Mouse (Mus musculus) neural tube, embryonic 12.5 days (tissue): ENCODE data around the gene Zfp629. TPM values are rescaled to one million over a fixed set of nuclear protein-coding genes. Genes with fewer than 3 reads are reported as not detected.
A peak's percentile ranks its signal among the peaks of the same experiment; 100 is the strongest.
"Not testable (repeated sequence)": the region's sequence is repeated elsewhere in the genome, so short reads cannot be mapped to it uniquely, and the experiment has no call there.

Experiments
- ATAC-seq: fragments of 200-750 bp; cut with Nextera tagmentation; 2 replicates; pipeline ENCODE4 v1.8.0; 2017; ENCODE audit warnings: low read depth, mild to moderate bottlenecking, moderate TSS enrichment, moderate library complexity; ENCODE audit not compliant: low FRiP score
- H3K27ac ChIP-seq: fragments of 300-500 bp; sonication (generic); 2 replicates; pipeline ENCODE4 v1.5.1; 2016
- H3K27me3 ChIP-seq: fragments of 300-500 bp; sonication (generic); replicated peaks from 2 replicates; pipeline ENCODE4 v1.6.1; 2016; ENCODE audit warnings: mild to moderate bottlenecking
- H3K36me3 ChIP-seq: fragments of 300-500 bp; sonication (generic); 2 replicates; pipeline ENCODE4 v1.6.1; 2016; ENCODE audit warnings: mild to moderate bottlenecking
- H3K4me1 ChIP-seq: fragments of 300-500 bp; sonication (generic); 2 replicates; pipeline ENCODE4 v1.6.1; 2016
- H3K4me2 ChIP-seq: fragments of 300-500 bp; sonication (generic); replicated peaks from 2 replicates; pipeline ENCODE4 v1.6.1; 2016; ENCODE audit warnings: mild to moderate bottlenecking
- H3K4me3 ChIP-seq: fragments of 300-500 bp; sonication (generic); 2 replicates; pipeline ENCODE4 v1.5.1; 2016
- H3K9ac ChIP-seq: fragments of 300-500 bp; sonication (generic); 2 replicates; pipeline ENCODE4 v1.6.1; 2016; ENCODE audit warnings: mild to moderate bottlenecking
- H3K9me3 ChIP-seq: fragments of 300-500 bp; sonication (generic); 2 replicates; pipeline ENCODE4 v1.6.1; 2016; ENCODE audit warnings: mild to moderate bottlenecking
- WGBS: fragments of 180-500 bp; shearing (Covaris S2); methylation state at CpG from one replicate; pipeline ENCODE4 v1.1.7; 2016; 5-methylcytosine and 5-hydroxymethylcytosine counted together
- polyA plus RNA-seq: library from polyadenylated mRNA; unstranded; fragments of >200 nt; fragmentation: Nextera tagmentation; extraction: Ambion mirVana; gene quantifications from 2 replicates; pipeline ENCODE4 v1.2.1, GENCODE M21; 2016

The Zfp629 gene
- 31.8 and 35.3 TPM in 2 replicates for polyA plus RNA-seq

DNA sequence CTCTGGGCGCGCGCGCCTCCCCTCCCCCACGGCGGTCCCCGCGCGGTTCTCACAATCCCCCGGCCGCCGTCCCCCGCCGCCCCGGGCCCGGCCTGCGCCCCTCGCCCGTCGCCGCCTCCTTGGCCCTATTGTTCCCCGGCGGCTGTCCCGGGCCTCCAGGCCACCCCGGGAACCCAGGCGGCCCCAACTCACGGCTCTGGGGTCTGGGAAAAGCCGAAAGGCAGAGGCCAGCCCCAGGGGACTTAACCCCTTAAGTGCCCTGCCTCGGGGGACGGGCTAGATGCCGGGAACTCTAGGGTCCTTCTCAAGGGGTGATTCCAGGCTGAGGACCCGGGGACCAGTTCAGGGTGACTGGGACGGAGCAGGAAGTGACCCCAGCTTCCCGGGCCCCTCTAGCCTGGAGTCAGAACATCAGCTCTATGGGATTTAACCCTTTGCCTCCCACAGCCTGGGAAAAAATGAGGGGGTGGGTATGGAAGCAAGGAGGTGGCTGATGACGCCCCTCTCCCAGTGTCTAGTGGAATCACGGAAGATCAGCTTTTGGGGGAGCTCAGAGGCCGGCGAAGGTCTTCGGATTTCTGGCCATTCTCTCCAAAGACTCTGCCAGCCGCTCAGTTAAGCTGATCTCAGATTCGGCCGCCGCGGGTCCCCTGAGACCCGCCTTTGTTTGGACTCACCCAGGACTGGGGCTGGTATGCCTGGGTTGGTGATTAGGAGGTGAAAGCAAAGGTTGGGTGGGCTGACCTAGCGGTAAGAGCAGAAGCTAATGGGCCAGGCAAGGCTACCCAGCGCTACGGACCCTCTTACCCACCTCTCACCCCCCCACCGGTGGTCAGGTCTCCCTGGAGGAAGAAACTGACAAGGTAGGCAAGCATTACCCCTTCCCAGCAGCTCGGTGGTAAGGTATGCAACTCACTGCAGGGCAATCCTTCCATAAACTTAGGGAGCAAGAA, at the start of gene Zfp629:
Zfp629 (minus strand) TSS at position 907 of the 953 bp plus-strand sequence.
- Histone ChIP-seq H3K4me3 (peak within 1 kb of the TSS; percentile 91), H3K9ac (peak within 1 kb of the TSS; percentile 99), H3K36me3 (peaks cover 27% of the 10 kb centered on the region), H3K9me3 (no peaks in the 10 kb centered on the region), H3K4me1 (peaks cover 24% of the 10 kb centered on the region), H3K27me3 (no peaks in the 10 kb centered on the region), H3K4me2 (peak within 1 kb of the TSS; percentile 81), H3K27ac (peak within 1 kb of the TSS; percentile 75)
- WGBS: under 1% methylated on average over 50 of the region's 50 CpGs
- ATAC-seq: peak; percentile 90

DNA sequence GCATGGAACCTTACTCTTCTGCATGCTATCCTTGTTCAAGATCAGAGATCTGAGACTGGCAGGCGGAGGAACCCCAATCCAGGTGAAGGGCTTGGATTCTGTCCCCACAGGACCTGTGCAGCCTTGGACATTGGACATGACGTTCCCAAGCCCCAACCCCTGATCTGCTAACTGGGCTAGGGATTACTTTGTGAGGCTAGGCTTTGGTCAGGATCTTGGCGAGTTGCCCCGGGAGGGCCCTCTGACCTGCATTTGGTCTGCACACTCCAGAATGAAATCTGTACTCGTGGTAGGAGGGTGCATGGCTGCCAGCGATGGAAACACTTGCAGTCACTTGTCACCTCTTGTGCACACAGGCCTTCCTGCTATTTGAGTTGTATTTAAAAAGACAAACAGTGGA, 47.3 kb upstream of the Zfp629 start:
- Histone ChIP-seq H3K9ac (no peak overlapping the region), H3K36me3 (peaks cover 20% of the 10 kb centered on the region), H3K9me3 (no peaks in the 10 kb centered on the region), H3K4me3 (no peak overlapping the region), H3K27ac (no peak overlapping the region), H3K4me2 (no peak overlapping the region), H3K4me1 (no peaks in the 10 kb centered on the region), H3K27me3 (no peaks in the 10 kb centered on the region)
- ATAC-seq: no peak
- 91% methylated on average over 6 of the region's 6 CpGs for WGBS

DNA sequence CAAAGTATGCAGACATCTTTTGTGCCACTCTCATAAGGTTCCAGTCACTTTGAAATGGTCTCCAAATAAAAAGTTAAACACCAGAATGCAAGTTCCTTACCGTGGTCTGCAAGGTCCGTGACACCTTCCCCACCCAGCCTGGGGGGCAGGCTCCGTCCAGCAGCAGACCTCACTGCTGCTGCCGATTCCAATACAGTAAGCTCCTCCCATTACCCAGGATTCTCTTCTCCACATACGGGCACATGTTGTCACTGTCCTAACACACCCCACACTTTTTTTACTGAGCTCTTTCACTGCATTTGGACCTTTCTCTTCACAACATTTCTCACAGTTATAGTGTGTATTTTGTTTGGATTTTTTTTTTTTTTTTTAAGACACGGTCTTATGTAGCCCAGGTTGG, 46.2 kb upstream of the Zfp629 start:
- 83% methylated on average over 6 of the region's 6 CpGs for WGBS
- no peak for ATAC-seq
- Histone ChIP-seq H3K4me3 (no peak overlapping the region), H3K27ac (no peak overlapping the region), H3K36me3 (peaks cover 20% of the 10 kb centered on the region), H3K4me2 (no peak overlapping the region), H3K9ac (no peak overlapping the region), H3K27me3 (no peaks in the 10 kb centered on the region), H3K9me3 (no peaks in the 10 kb centered on the region), H3K4me1 (no peaks in the 10 kb centered on the region)

DNA sequence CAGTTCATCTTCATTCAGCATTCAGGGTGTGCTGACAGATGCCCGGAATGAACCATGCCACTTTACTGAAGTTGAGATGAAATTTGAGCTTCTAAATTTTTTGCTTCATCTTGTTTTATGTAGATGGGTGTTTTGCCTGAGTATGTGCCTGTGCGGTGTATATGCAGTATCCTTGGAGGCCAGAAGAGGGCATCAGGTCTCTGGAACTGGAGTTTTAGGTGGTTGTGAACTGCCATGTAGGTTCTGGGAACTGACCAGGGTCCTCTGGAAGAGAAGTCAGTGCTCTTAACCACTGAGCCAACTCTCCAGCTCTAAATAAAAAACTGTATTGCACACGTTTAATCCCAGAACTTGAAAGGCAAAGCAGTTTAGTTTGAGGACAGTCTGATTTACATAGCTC, 45.3 kb upstream of the Zfp629 start:
- Histone ChIP-seq H3K4me2 (no peak overlapping the region), H3K36me3 (peaks cover 10% of the 10 kb centered on the region; the same call in 1 of the 2 replicates), H3K9me3 (no peaks in the 10 kb centered on the region), H3K9ac (no peak overlapping the region), H3K27ac (no peak overlapping the region), H3K27me3 (no peaks in the 10 kb centered on the region), H3K4me3 (no peak overlapping the region), H3K4me1 (no peaks in the 10 kb centered on the region)
- 84% methylated on average over 3 of the region's 3 CpGs for WGBS
- no peak for ATAC-seq

DNA sequence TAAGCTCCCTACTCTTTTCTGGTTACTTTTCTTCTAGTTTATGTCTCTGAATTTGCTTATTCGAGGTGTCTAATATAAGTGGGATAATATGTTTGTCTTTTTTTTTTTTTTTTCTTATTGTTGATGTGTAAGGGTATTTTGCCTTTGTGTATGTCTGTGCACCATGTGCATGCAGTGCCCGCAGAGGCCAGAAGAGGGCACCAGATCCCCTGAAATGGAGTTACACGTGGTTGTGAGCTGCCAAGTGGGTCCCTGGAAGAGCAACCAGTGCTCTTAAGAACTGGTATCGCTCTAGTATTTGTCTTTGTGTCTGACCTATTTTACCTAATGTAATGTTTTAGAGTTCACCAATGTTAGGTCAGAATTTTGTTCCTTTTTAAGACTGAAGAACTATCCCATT, 41.3 kb upstream of the Zfp629 start:
- Histone ChIP-seq H3K27me3 (no peaks in the 10 kb centered on the region), H3K9ac (no peak overlapping the region), H3K4me1 (no peaks in the 10 kb centered on the region), H3K4me2 (no peak overlapping the region), H3K9me3 (no peaks in the 10 kb centered on the region), H3K4me3 (no peak overlapping the region), H3K27ac (no peak overlapping the region), H3K36me3 (no peaks in the 10 kb centered on the region)
- no peak for ATAC-seq
- WGBS: 32% methylated on average over 4 of the region's 4 CpGs

DNA sequence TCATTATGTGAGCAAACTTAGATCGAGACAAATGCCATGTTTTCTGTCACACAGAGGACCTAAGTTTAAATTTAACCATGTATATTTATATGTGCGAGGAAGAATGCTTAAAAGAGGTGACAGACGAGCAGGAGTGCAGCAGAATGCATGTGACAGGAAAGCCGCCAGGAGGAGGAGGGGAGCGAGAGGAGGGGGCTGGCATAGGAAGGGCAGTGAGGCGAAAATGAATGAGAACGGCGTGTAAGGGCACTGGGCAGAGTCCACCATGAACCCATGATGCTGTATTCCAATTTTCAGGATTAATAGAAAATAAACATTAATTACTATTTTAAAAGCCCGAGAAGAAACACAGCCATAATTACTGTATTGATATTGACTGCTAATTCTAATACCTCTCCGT, 38.7 kb upstream of the Zfp629 start:
- no peak for ATAC-seq
- no peaks in the 10 kb centered on the region for H3K9me3 ChIP-seq
- no peak overlapping the region for H3K4me3 ChIP-seq
- no peaks in the 10 kb centered on the region for H3K4me1 ChIP-seq
- H3K27me3 ChIP-seq: no peaks in the 10 kb centered on the region; the same call in 1 of the 2 replicates
- WGBS: 77% methylated on average over 10 of the region's 10 CpGs
- H3K27ac ChIP-seq: no peak overlapping the region
- H3K4me2 ChIP-seq: no peak overlapping the region
- no peaks in the 10 kb centered on the region for H3K36me3 ChIP-seq
- no peak overlapping the region for H3K9ac ChIP-seq

DNA sequence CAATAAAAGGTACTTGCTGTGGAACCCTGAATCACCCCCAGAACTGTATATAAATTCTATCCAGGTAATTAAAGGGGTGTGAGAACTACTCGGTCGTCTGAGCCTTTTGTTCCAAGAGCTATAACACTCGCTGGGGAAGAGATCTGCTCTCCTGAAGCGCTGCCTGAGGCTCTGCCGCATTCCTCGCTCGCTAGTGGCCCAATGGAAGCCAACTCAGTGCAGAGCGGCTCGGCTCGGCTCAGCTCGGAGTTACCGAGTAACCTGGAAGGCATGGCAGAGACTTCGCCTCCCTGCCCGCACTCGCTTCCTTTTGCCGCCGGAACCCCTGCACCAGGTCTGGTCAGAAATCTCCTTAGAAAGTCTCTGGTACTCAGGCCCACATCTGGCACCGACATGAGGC, 36.5 kb upstream of the Zfp629 start:
- Histone ChIP-seq H3K9ac (no peak overlapping the region), H3K9me3 (no peaks in the 10 kb centered on the region), H3K4me3 (no peak overlapping the region), H3K4me1 (no peaks in the 10 kb centered on the region), H3K36me3 (no peaks in the 10 kb centered on the region), H3K27me3 (no peaks in the 10 kb centered on the region; the same call in 1 of the 2 replicates), H3K27ac (no peak overlapping the region), H3K4me2 (peak overlapping the region; percentile 26)
- 9% methylated on average over 18 of the region's 18 CpGs for WGBS
- ATAC-seq: no peak

DNA sequence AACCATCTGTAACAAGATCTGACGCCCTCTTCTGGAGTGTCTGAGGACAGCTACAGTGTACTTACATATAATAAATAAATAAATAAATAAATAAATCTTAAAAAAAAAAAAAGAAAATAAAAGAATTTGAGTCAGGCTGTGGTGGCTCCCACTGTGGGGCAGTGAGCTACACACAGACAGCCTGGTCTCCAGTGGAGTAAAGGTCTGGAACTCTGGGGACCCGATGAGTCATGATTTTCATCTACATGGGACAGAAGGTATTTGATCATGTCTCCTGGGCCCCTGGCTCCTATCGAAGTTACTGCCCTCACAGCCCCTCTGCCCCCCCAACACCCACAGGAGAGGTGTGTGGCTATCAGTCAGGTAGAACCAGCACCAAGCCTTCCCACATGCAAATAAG, 36.0 kb upstream of the Zfp629 start:
- no peak overlapping the region for H3K9ac ChIP-seq
- 76% methylated on average over 2 of the region's 3 CpGs for WGBS
- ATAC-seq: no peak

DNA sequence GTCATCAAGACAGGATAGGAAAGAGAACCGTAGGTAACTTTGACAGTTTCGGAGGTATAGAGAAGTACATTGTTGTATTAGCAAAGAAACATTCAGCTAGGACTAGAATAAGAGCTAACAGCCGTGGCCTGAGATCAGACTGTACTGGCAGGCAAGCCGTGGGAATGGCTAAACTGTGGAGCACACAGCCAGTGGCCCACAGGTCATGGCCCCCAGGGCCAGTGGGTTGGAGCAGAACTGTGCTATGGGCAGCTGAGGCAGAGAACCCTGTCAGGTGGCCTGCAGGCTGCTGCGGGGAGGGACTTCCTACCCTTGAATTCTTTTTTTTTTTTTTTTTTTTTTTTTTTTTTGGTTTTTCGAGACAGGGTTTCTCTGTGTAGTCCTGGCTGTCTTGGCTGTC, 33.6 kb upstream of the Zfp629 start:
- Histone ChIP-seq H3K4me2 (no peak overlapping the region), H3K36me3 (no peaks in the 10 kb centered on the region), H3K4me1 (no peaks in the 10 kb centered on the region), H3K27ac (no peak overlapping the region), H3K9me3 (no peaks in the 10 kb centered on the region), H3K9ac (no peak overlapping the region), H3K4me3 (no peak overlapping the region), H3K27me3 (no peaks in the 10 kb centered on the region; the same call in 1 of the 2 replicates)
- no peak for ATAC-seq
- 84% methylated on average over 6 of the region's 6 CpGs for WGBS

More for the DNA sequence above, 36.0 kb upstream of the Zfp629 start:
- no peak overlapping the region for H3K27ac ChIP-seq
- no peaks in the 10 kb centered on the region; the same call in 1 of the 2 replicates for H3K27me3 ChIP-seq
- H3K4me3 ChIP-seq: no peak overlapping the region
- no peaks in the 10 kb centered on the region for H3K9me3 ChIP-seq
- H3K4me2 ChIP-seq: peak overlapping the region; percentile 26
- H3K36me3 ChIP-seq: no peaks in the 10 kb centered on the region
- no peaks in the 10 kb centered on the region for H3K4me1 ChIP-seq

DNA sequence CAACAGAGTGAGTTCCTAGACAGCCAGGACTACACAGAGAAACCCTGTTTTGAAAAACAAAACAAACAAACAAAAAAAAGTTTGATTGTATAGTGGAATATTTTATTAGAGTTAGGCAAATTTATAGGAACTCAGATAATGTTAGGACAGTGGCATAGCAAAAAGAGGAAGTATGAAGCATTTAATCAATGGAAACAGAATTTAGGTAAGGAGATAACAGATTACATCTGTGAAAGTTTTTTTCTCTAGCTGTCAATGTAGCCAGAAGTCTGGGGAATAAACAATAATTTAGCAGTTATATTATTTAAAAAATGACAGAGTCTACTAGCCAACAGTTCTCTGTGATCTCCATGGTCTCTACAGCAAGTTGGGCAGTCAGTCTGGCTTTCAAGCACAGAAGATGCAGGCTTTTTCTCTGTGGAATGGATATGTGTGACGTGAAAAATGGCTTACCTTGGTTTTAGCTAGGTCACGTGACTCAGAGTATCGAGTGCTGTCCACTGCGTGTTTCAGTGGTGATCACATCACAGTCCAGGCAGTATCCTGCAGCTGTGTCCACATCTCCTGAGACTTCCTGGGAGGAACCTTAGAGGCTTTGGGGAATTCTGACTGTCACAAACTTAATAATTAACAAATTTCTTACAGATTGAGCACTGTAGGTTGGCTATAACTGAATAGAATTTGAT, 33.1 kb upstream of the Zfp629 start:
- ATAC-seq: no peak
- Histone ChIP-seq H3K27me3 (no peaks in the 10 kb centered on the region; the same call in 1 of the 2 replicates), H3K9me3 (no peaks in the 10 kb centered on the region), H3K9ac (no peak overlapping the region), H3K36me3 (no peaks in the 10 kb centered on the region), H3K27ac (no peak overlapping the region), H3K4me1 (no peaks in the 10 kb centered on the region), H3K4me2 (no peak overlapping the region), H3K4me3 (no peak overlapping the region)
- 84% methylated on average over 4 of the region's 4 CpGs for WGBS

DNA sequence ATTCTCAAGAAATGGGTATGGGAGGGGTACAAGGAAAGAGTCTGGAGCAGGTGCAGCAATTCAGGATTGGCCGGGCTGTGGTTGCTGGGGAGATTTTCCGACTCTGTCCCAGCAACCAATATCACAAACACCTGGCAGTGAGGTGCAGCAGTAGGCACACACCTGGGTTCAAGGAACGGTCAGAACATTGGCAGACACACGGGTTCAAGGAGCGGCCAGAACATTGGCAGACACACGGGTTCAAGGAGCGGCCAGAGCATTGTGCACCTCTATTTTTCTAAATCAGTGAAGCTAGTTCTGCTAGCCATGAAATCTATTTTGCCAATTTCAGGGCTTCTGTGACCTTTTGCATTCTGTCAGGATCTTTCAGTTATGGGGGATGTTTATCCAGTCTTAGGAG, 32.0 kb upstream of the Zfp629 start:
- WGBS: 92% methylated on average over 7 of the region's 7 CpGs
- H3K36me3 ChIP-seq, H3K27me3 ChIP-seq, ATAC-seq, H3K4me1 ChIP-seq, H3K9ac ChIP-seq, H3K9me3 ChIP-seq, H3K27ac ChIP-seq, H3K4me2 ChIP-seq, H3K4me3 ChIP-seq: not testable (repeated sequence)

DNA sequence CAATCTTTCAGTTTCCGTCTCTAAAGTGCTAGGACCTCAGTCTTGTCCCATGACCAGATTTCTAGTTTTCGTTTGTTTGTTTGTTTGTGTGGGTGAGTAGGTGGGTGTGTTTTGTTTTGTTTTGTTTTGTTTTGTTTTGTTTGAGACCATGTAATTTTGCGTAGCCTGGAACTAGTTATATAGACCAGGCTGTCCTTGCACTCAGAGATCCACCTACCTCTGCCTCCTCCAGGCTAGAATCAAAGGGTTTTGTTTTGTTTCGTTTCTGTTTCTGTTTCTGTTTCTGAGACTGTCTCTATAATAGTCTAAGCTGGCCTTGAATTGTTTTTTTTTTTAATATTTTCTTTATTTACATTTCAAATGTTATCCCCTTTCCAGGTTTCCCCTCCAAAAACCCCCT, 30.8 kb upstream of the Zfp629 start:
- H3K9ac ChIP-seq: no peak overlapping the region
- H3K36me3 ChIP-seq: no peaks in the 10 kb centered on the region
- no peaks in the 10 kb centered on the region for H3K4me1 ChIP-seq
- H3K4me2 ChIP-seq: no peak overlapping the region
- no peaks in the 10 kb centered on the region for H3K9me3 ChIP-seq
- no peak overlapping the region for H3K4me3 ChIP-seq
- no peak for ATAC-seq
- WGBS: 87% methylated on average over 4 of the region's 4 CpGs
- no peak overlapping the region for H3K27ac ChIP-seq
- no peaks in the 10 kb centered on the region; the same call in 1 of the 2 replicates for H3K27me3 ChIP-seq
